In genomic region chr11:3853481-3854034, GRCm38 (mm10) we compare ENCODE assay signal across 9 mouse cellular contexts. TPM values are rescaled to one million over a fixed set of nuclear protein-coding genes. Genes with fewer than 3 reads are reported as not detected.
DNase-seq lines count a peak whose midpoint lies in the region; ATAC-seq and TF ChIP-seq lines count a peak whose summit lies in the region.
"Had no signal": no experiment of that assay in that cellular context is flagged by ENCODE, and none has a peak within 500 bp of the region (broad histone marks: within the 10 kb centered on the region; RNA-seq: fewer than 3 reads in every experiment).

No protein-coding gene starts in this region.

- ATAC-seq in hindbrain, embryonic 16.5 days = peak; percentile 92
- ATAC-seq in midbrain, postnatal 0 days (ENCODE audit: low FRiP score) = peak; percentile 56; the same call in 1 of the 2 replicates

- TF ChIP-seq CTCF in cortical plate, adult 2 months (IDR thresholded peaks at IDR 0.05; ENCODE audit: extremely low read depth, insufficient read depth, low read length) = no peak
- no peak for TF ChIP-seq CTCF in midbrain, postnatal 0 days (IDR thresholded peaks at IDR 0.05)
- TF ChIP-seq CTCF in kidney, adult 2 months (conservative IDR thresholded peaks at IDR 0.05; ENCODE audit: insufficient read depth, insufficient read length, low read depth, low read length) = no peak

- no peak for TF ChIP-seq POLR2A in cortical plate, adult 2 months (IDR thresholded peaks at IDR 0.05; ENCODE audit: extremely low read depth, insufficient read depth, low read length)
- no peak for TF ChIP-seq POLR2A in kidney, adult 2 months (IDR thresholded peaks at IDR 0.05; ENCODE audit: low read depth, low read length)

- peak overlapping the region; percentile 34; the same call in 1 of the 2 replicates for H3K27ac ChIP-seq in cortical plate, adult 2 months (ENCODE audit: insufficient read depth, low read length)
- peak overlapping the region; percentile 46; the same call in 1 of the 2 replicates for H3K27ac ChIP-seq in hindbrain, embryonic 16.5 days (ENCODE audit: low read depth, low read length)
- H3K27ac ChIP-seq in midbrain, postnatal 0 days (ENCODE audit: low read depth, low read length) = no peak overlapping the region
- H3K27ac ChIP-seq in kidney, adult 2 months (ENCODE audit: insufficient read depth, low read depth, low read length) = no peak overlapping the region
- H3K27ac ChIP-seq: kidney, postnatal 0 days had no signal

- WGBS in hindbrain, embryonic 16.5 days = 38% methylated on average over 5 of the region's 5 CpGs
- 57% methylated on average over 5 of the region's 5 CpGs for WGBS in midbrain, postnatal 0 days
- WGBS in kidney, adult 2 months = 45% methylated on average over 5 of the region's 5 CpGs

- H3K9ac ChIP-seq in hindbrain, embryonic 16.5 days (ENCODE audit: low read depth, low read length) = no peak overlapping the region
- no peak overlapping the region for H3K9ac ChIP-seq in midbrain, postnatal 0 days (replicated peaks; ENCODE audit: low read length, poor library complexity, severe bottlenecking)

- H3K9me3 ChIP-seq in hindbrain, embryonic 16.5 days (ENCODE audit: control insufficient read depth, low read length) = no peaks in the 10 kb centered on the region
- H3K9me3 ChIP-seq in midbrain, postnatal 0 days (ENCODE audit: low read length) = no peaks in the 10 kb centered on the region

- no peak overlapping the region; the same call in 1 of the 2 replicates for H3K4me2 ChIP-seq in hindbrain, embryonic 16.5 days (ENCODE audit: low read length)
- H3K4me2 ChIP-seq in midbrain, postnatal 0 days (ENCODE audit: low read depth, low read length, poor library complexity, severe bottlenecking) = no peak overlapping the region

- no peaks in the 10 kb centered on the region for H3K27me3 ChIP-seq in hindbrain, embryonic 16.5 days (replicated peaks; ENCODE audit: control insufficient read depth, insufficient read depth, low read length)
- H3K27me3 ChIP-seq in midbrain, postnatal 0 days (ENCODE audit: insufficient read depth, low read length) = no peaks in the 10 kb centered on the region
- no peaks in the 10 kb centered on the region for H3K27me3 ChIP-seq in kidney, adult 2 months (replicated peaks; ENCODE audit: control insufficient read depth, insufficient read depth, low read length)

- peaks cover 19% of the 10 kb centered on the region for H3K4me1 ChIP-seq in cortical plate, adult 2 months (ENCODE audit: control insufficient read depth, insufficient read depth, low read length)
- H3K4me1 ChIP-seq in hindbrain, embryonic 16.5 days (ENCODE audit: control insufficient read depth, insufficient read depth, low read depth, low read length) = peaks cover 3% of the 10 kb centered on the region; the same call in 1 of the 2 replicates
- H3K4me1 ChIP-seq in midbrain, postnatal 0 days (ENCODE audit: insufficient read depth, low read length) = no peaks in the 10 kb centered on the region
- no peaks in the 10 kb centered on the region for H3K4me1 ChIP-seq in kidney, adult 2 months (ENCODE audit: control insufficient read depth, insufficient read depth, low read length)

- DNase-seq in retina, adult 2 months (ENCODE audit: low read depth, low spot score) = peak; percentile 29
- no peak for DNase-seq in retina, embryonic 14.5 days (ENCODE audit: low spot score)
- DNase-seq in midbrain, postnatal 0 days (ENCODE audit: low spot score) = peak; percentile 89
- no peak for DNase-seq in lung, postnatal 25 days (ENCODE audit: low spot score)
- no peak for DNase-seq in thymus, postnatal 4 days
- no peak for DNase-seq in kidney, adult 2 months

- no peaks in the 10 kb centered on the region for H3K36me3 ChIP-seq in hindbrain, embryonic 16.5 days (ENCODE audit: control insufficient read depth, insufficient read depth, low read length)
- H3K36me3 ChIP-seq in midbrain, postnatal 0 days (ENCODE audit: insufficient read depth, low read length) = no peaks in the 10 kb centered on the region
- no peaks in the 10 kb centered on the region for H3K36me3 ChIP-seq in kidney, adult 2 months (ENCODE audit: control insufficient read depth, insufficient read depth, low read length)

- H3K4me3 ChIP-seq in cortical plate, adult 2 months (ENCODE audit: insufficient read depth, low read length) = no peak overlapping the region
- H3K4me3 ChIP-seq in hindbrain, embryonic 16.5 days (ENCODE audit: low read length) = no peak overlapping the region
- no peak overlapping the region for H3K4me3 ChIP-seq in midbrain, postnatal 0 days (ENCODE audit: low read depth, low read length)
- H3K4me3 ChIP-seq in kidney, adult 2 months (ENCODE audit: insufficient read depth, low read depth, low read length) = no peak overlapping the region

RNA-seq across cellular contexts. Expression of gene Osbp2, which starts 10.1 kb away (rescaled TPM):
- polyA plus RNA-seq in cortical plate, adult 2 months (2012; rRNA removed) = 129 and 131 TPM in 2 replicates
- 34.8 and 36.2 TPM in 2 replicates for polyA plus RNA-seq in hindbrain, embryonic 16.5 days (2015; fragmentation: Nextera tagmentation; extraction: Ambion mirVana)
- total RNA-seq in midbrain, postnatal 0 days (2014; rRNA removed) = 67.2 and 96.0 TPM in 2 replicates
- polyA plus RNA-seq in midbrain, postnatal 0 days (2015; fragmentation: Nextera tagmentation; extraction: Ambion mirVana) = 51.8 and 52.5 TPM in 2 replicates
- polyA plus RNA-seq in kidney, adult 2 months (2012; rRNA removed) = 3.3 and 4.5 TPM in 2 replicates

RNA-seq across cellular contexts. Expression of gene 4921536K21Rik, which starts 41.3 kb away (rescaled TPM):
- 0.25 and 0.29 TPM in 2 replicates for polyA plus RNA-seq in cortical plate, adult 2 months (2012; rRNA removed)
- 0.62 and 0.88 TPM in 2 replicates for polyA plus RNA-seq in hindbrain, embryonic 16.5 days (2015; fragmentation: Nextera tagmentation; extraction: Ambion mirVana)
- 0.49 and 0.61 TPM in 2 replicates for total RNA-seq in midbrain, postnatal 0 days (2014; rRNA removed)
- 0.28 and 0.41 TPM in 2 replicates for polyA plus RNA-seq in midbrain, postnatal 0 days (2015; fragmentation: Nextera tagmentation; extraction: Ambion mirVana)
- polyA plus RNA-seq in kidney, adult 2 months (2012; rRNA removed) = 0.83 and 1.1 TPM in 2 replicates

RNA-seq across cellular contexts. Expression of gene Dusp18, which starts 41.5 kb away (rescaled TPM):
- polyA plus RNA-seq in cortical plate, adult 2 months (2012; rRNA removed) = 19.3 and 19.4 TPM in 2 replicates
- polyA plus RNA-seq in hindbrain, embryonic 16.5 days (2015; fragmentation: Nextera tagmentation; extraction: Ambion mirVana) = 30.0 and 30.5 TPM in 2 replicates
- total RNA-seq in midbrain, postnatal 0 days (2014; rRNA removed) = 20.7 and 23.7 TPM in 2 replicates
- 20.5 and 24.1 TPM in 2 replicates for polyA plus RNA-seq in midbrain, postnatal 0 days (2015; fragmentation: Nextera tagmentation; extraction: Ambion mirVana)
- 7.0 and 7.1 TPM in 2 replicates for polyA plus RNA-seq in kidney, adult 2 months (2012; rRNA removed)

Comparison
In these comparisons a context has a peak if more than half of its experiments do, and no peak if none do; other contexts are left out.
1. DNase-seq: peak in retina, adult 2 months (single experiment) and midbrain, postnatal 0 days (single experiment); none in retina, embryonic 14.5 days (single experiment), lung, postnatal 25 days (single experiment), thymus, postnatal 4 days (single experiment) and kidney, adult 2 months (single experiment).
2. H3K27ac ChIP-seq: peak in cortical plate, adult 2 months (single experiment) and hindbrain, embryonic 16.5 days (single experiment); none in midbrain, postnatal 0 days (single experiment) and kidney, adult 2 months (single experiment).